Mouse (Mus musculus): ENCODE data around the gene Prkcq. TPM values are rescaled to one million over a fixed set of nuclear protein-coding genes. Genes with fewer than 3 reads are reported as not detected.
A peak's percentile ranks its signal among the peaks of the same experiment; 100 is the strongest.
"Not testable (repeated sequence)": the region's sequence is repeated elsewhere in the genome, so short reads cannot be mapped to it uniquely, and the experiment has no call there.

Gene Prkcq
- total RNA-seq, 2 experiments from 2014 or later: 3.2 to 3.4 TPM

- peak; percentile 56 to 61 for DNase-seq (ENCODE audit: low spot score in 2 of 2)
These were observed 116.6 kb downstream of the Prkcq start for GRCm38 (mm10) chr2:11288531-11288846.

GRCm38 (mm10) chr2:11290931-11291330 lies 119.0 kb downstream of the Prkcq start:
- DNase-seq (ENCODE audit: low spot score in 2 of 2): no peak

GRCm38 (mm10) chr2:11291570-11292405 lies 119.9 kb downstream of the Prkcq start:
- DNase-seq (ENCODE audit: low spot score in 2 of 2): no peak

GRCm38 (mm10) chr2:11293144-11293543 lies 121.2 kb downstream of the Prkcq start:
- no peak for DNase-seq (ENCODE audit: low spot score in 2 of 2)

- no peak for DNase-seq (ENCODE audit: low spot score in 2 of 2)
These were observed 122.8 kb downstream of the Prkcq start for GRCm38 (mm10) chr2:11294643-11295191.

- DNase-seq (ENCODE audit: low spot score in 2 of 2): no peak
These were observed 126.9 kb downstream of the Prkcq start for GRCm38 (mm10) chr2:11298811-11299210.

GRCm38 (mm10) chr2:11299366-11299765 lies 127.5 kb downstream of the Prkcq start:
- no peak for DNase-seq (ENCODE audit: low spot score in 2 of 2)

GRCm38 (mm10) chr2:11300362-11300761 lies 128.5 kb downstream of the Prkcq start:
- no peak for DNase-seq (ENCODE audit: low spot score in 2 of 2)

GRCm38 (mm10) chr2:11320241-11320640 lies 148.3 kb downstream of the Prkcq start:
- DNase-seq (ENCODE audit: low spot score in 2 of 2): no peak

- no peak for DNase-seq (ENCODE audit: low spot score in 2 of 2)
These were observed 150.5 kb downstream of the Prkcq start for GRCm38 (mm10) chr2:11322396-11322795.

GRCm38 (mm10) chr2:11327280-11327679 lies 155.4 kb downstream of the Prkcq start:
- no peak for DNase-seq (ENCODE audit: low spot score in 2 of 2)

- no peak for DNase-seq (ENCODE audit: low spot score in 2 of 2)
These were observed 157.7 kb downstream of the Prkcq start for GRCm38 (mm10) chr2:11329407-11330224.

- DNase-seq (ENCODE audit: low spot score in 2 of 2): peak in 1 of 2 experiments; percentile 39
These were observed 159.9 kb downstream of the Prkcq start for GRCm38 (mm10) chr2:11331528-11332446.

GRCm38 (mm10) chr2:11332469-11332868 lies 160.6 kb downstream of the Prkcq start:
- no peak for DNase-seq (ENCODE audit: low spot score in 2 of 2)

- DNase-seq (ENCODE audit: low spot score in 2 of 2): no peak
These were observed 161.6 kb downstream of the Prkcq start for GRCm38 (mm10) chr2:11333301-11334017.

GRCm38 (mm10) chr2:11336320-11336719 lies 164.4 kb downstream of the Prkcq start:
- DNase-seq (ENCODE audit: low spot score in 2 of 2): no peak

GRCm38 (mm10) chr2:11338931-11339839 lies 167.3 kb downstream of the Prkcq start:
- DNase-seq (ENCODE audit: low spot score in 2 of 2): no peak

- no peak for DNase-seq (ENCODE audit: low spot score in 2 of 2)
These were observed 172.8 kb downstream of the Prkcq start for GRCm38 (mm10) chr2:11344691-11345090.

GRCm38 (mm10) chr2:11346419-11346818 lies 174.5 kb downstream of the Prkcq start:
- not testable (repeated sequence) for DNase-seq (ENCODE audit: low spot score in 2 of 2)

Measured in adrenal gland, postnatal 4 days (tissue).